Mouse (Mus musculus): ENCODE measurements around the gene Gm5108. TPM values are rescaled to one million over a fixed set of nuclear protein-coding genes. Genes with fewer than 3 reads are reported as not detected.

Gene Gm5108
- polyA plus RNA-seq, 1 experiment from 2014 or later = not detected

- H3K9me3 ChIP-seq (replicated peaks) = no peaks in the 10 kb centered on the region
- H3K27me3 ChIP-seq = no peaks in the 10 kb centered on the region
- H3K27ac ChIP-seq (replicated peaks) = no peak overlapping the region
- no peaks in the 10 kb centered on the region for H3K36me3 ChIP-seq
- H3K4me3 ChIP-seq (replicated peaks) = no peak overlapping the region
- 74% methylated on average over 7 of the region's 7 CpGs for WGBS
- no peak for ATAC-seq (ENCODE audit: insufficient number of reproducible peaks, low FRiP score, low TSS enrichment, low read depth)
- H3K4me2 ChIP-seq (replicated peaks) = no peak overlapping the region
- H3K9ac ChIP-seq = no peak overlapping the region
- no peaks in the 10 kb centered on the region for H3K4me1 ChIP-seq
Measured at GRCm38 (mm10) chr5:67961708-67962629, 20.5 kb downstream of the Gm5108 start.

GRCm38 (mm10) chr5:67969536-67969935, 28.1 kb downstream of the Gm5108 start:
- Histone ChIP-seq H3K9me3 (replicated peaks) (no peaks in the 10 kb centered on the region), H3K36me3 (no peaks in the 10 kb centered on the region)
- WGBS = 81% methylated on average over 7 of the region's 7 CpGs

GRCm38 (mm10) chr5:67981946-67982526, 40.6 kb downstream of the Gm5108 start:
- ATAC-seq (ENCODE audit: insufficient number of reproducible peaks, low FRiP score, low TSS enrichment, low read depth) = no peak
- Histone ChIP-seq H3K4me1 (no peaks in the 10 kb centered on the region), H3K27ac (replicated peaks) (no peak overlapping the region), H3K4me2 (replicated peaks) (no peak overlapping the region), H3K9me3 (replicated peaks) (no peaks in the 10 kb centered on the region), H3K36me3 (no peaks in the 10 kb centered on the region), H3K4me3 (replicated peaks) (no peak overlapping the region), H3K9ac (no peak overlapping the region), H3K27me3 (no peaks in the 10 kb centered on the region)
- 51% methylated on average over 3 of the region's 3 CpGs for WGBS

More at GRCm38 (mm10) chr5:67969536-67969935, 28.1 kb downstream of the Gm5108 start:
- no peaks in the 10 kb centered on the region for H3K27me3 ChIP-seq
- no peak overlapping the region for H3K9ac ChIP-seq
- H3K4me1 ChIP-seq = no peaks in the 10 kb centered on the region
- H3K27ac ChIP-seq (replicated peaks) = no peak overlapping the region
- ATAC-seq (ENCODE audit: insufficient number of reproducible peaks, low FRiP score, low TSS enrichment, low read depth) = no peak
- H3K4me3 ChIP-seq (replicated peaks) = no peak overlapping the region
- H3K4me2 ChIP-seq (replicated peaks) = no peak overlapping the region

- Histone ChIP-seq H3K4me2 (replicated peaks) (no peak overlapping the region), H3K9ac (no peak overlapping the region), H3K4me3 (replicated peaks) (no peak overlapping the region), H3K9me3 (replicated peaks) (no peaks in the 10 kb centered on the region), H3K27ac (replicated peaks) (no peak overlapping the region), H3K36me3 (no peaks in the 10 kb centered on the region), H3K4me1 (no peaks in the 10 kb centered on the region), H3K27me3 (no peaks in the 10 kb centered on the region)
- ATAC-seq (ENCODE audit: insufficient number of reproducible peaks, low FRiP score, low TSS enrichment, low read depth) = no peak
Measured at GRCm38 (mm10) chr5:67990426-67990825, 49.0 kb downstream of the Gm5108 start.

- Histone ChIP-seq H3K4me2 (replicated peaks) (no peak overlapping the region), H3K9ac (no peak overlapping the region), H3K27me3 (no peaks in the 10 kb centered on the region), H3K4me1 (no peaks in the 10 kb centered on the region), H3K9me3 (replicated peaks) (no peaks in the 10 kb centered on the region), H3K4me3 (replicated peaks) (no peak overlapping the region), H3K27ac (replicated peaks) (no peak overlapping the region), H3K36me3 (no peaks in the 10 kb centered on the region)
- ATAC-seq (ENCODE audit: insufficient number of reproducible peaks, low FRiP score, low TSS enrichment, low read depth) = no peak
- WGBS = 86% methylated on average over 6 of the region's 6 CpGs
Measured at GRCm38 (mm10) chr5:68002611-68003010, 61.1 kb downstream of the Gm5108 start.

- no peak overlapping the region for H3K4me3 ChIP-seq (replicated peaks)
- H3K4me1 ChIP-seq = no peaks in the 10 kb centered on the region
- H3K27ac ChIP-seq (replicated peaks) = no peak overlapping the region
- no peak for ATAC-seq (ENCODE audit: insufficient number of reproducible peaks, low FRiP score, low TSS enrichment, low read depth)
- 24% methylated on average over 2 of the region's 2 CpGs for WGBS
- no peaks in the 10 kb centered on the region for H3K27me3 ChIP-seq
- no peak overlapping the region for H3K4me2 ChIP-seq (replicated peaks)
- no peak overlapping the region for H3K9ac ChIP-seq
- no peaks in the 10 kb centered on the region for H3K36me3 ChIP-seq
- no peaks in the 10 kb centered on the region for H3K9me3 ChIP-seq (replicated peaks)
Measured at GRCm38 (mm10) chr5:68003904-68004303, 62.4 kb downstream of the Gm5108 start.

GRCm38 (mm10) chr5:68004419-68004818, 63.0 kb downstream of the Gm5108 start:
- Histone ChIP-seq H3K36me3 (no peaks in the 10 kb centered on the region), H3K4me1 (no peaks in the 10 kb centered on the region), H3K27me3 (no peaks in the 10 kb centered on the region), H3K9me3 (replicated peaks) (no peaks in the 10 kb centered on the region), H3K9ac (no peak overlapping the region), H3K4me3 (replicated peaks) (no peak overlapping the region), H3K27ac (replicated peaks) (no peak overlapping the region), H3K4me2 (replicated peaks) (no peak overlapping the region)
- WGBS = 75% methylated on average over 2 of the region's 2 CpGs
- ATAC-seq (ENCODE audit: insufficient number of reproducible peaks, low FRiP score, low TSS enrichment, low read depth) = no peak

- Histone ChIP-seq H3K4me2 (replicated peaks) (no peak overlapping the region), H3K9me3 (replicated peaks) (no peaks in the 10 kb centered on the region), H3K36me3 (no peaks in the 10 kb centered on the region), H3K4me3 (replicated peaks) (no peak overlapping the region), H3K9ac (no peak overlapping the region), H3K27ac (replicated peaks) (no peak overlapping the region), H3K4me1 (no peaks in the 10 kb centered on the region), H3K27me3 (no peaks in the 10 kb centered on the region)
- ATAC-seq (ENCODE audit: insufficient number of reproducible peaks, low FRiP score, low TSS enrichment, low read depth) = no peak
- 84% methylated on average over 4 of the region's 4 CpGs for WGBS
Measured at GRCm38 (mm10) chr5:68007074-68007473, 65.6 kb downstream of the Gm5108 start.

GRCm38 (mm10) chr5:68011569-68011968, 70.1 kb downstream of the Gm5108 start:
- no peaks in the 10 kb centered on the region for H3K27me3 ChIP-seq
- H3K27ac ChIP-seq (replicated peaks) = no peak overlapping the region
- no peak overlapping the region for H3K4me3 ChIP-seq (replicated peaks)
- 78% methylated on average over 3 of the region's 3 CpGs for WGBS
- no peaks in the 10 kb centered on the region for H3K4me1 ChIP-seq
- no peak for ATAC-seq (ENCODE audit: insufficient number of reproducible peaks, low FRiP score, low TSS enrichment, low read depth)
- H3K9ac ChIP-seq = no peak overlapping the region
- H3K36me3 ChIP-seq = no peaks in the 10 kb centered on the region
- no peaks in the 10 kb centered on the region for H3K9me3 ChIP-seq (replicated peaks)
- no peak overlapping the region for H3K4me2 ChIP-seq (replicated peaks)

- WGBS = 14% methylated on average over 4 of the region's 4 CpGs
- no peaks in the 10 kb centered on the region for H3K9me3 ChIP-seq (replicated peaks)
- ATAC-seq (ENCODE audit: insufficient number of reproducible peaks, low FRiP score, low TSS enrichment, low read depth) = no peak
- H3K27ac ChIP-seq (replicated peaks) = no peak overlapping the region
- H3K27me3 ChIP-seq = no peaks in the 10 kb centered on the region
- no peak overlapping the region for H3K4me3 ChIP-seq (replicated peaks)
- H3K36me3 ChIP-seq = no peaks in the 10 kb centered on the region
- no peak overlapping the region for H3K9ac ChIP-seq
- no peaks in the 10 kb centered on the region for H3K4me1 ChIP-seq
- H3K4me2 ChIP-seq (replicated peaks) = no peak overlapping the region
Measured at GRCm38 (mm10) chr5:68012618-68013017, 71.1 kb downstream of the Gm5108 start.

- no peak overlapping the region for H3K4me3 ChIP-seq (replicated peaks)
- no peak for ATAC-seq (ENCODE audit: insufficient number of reproducible peaks, low FRiP score, low TSS enrichment, low read depth)
- 67% methylated on average over 2 of the region's 2 CpGs for WGBS
- H3K27ac ChIP-seq (replicated peaks) = no peak overlapping the region
- no peak overlapping the region for H3K4me2 ChIP-seq (replicated peaks)
- H3K9ac ChIP-seq = no peak overlapping the region
- H3K27me3 ChIP-seq = no peaks in the 10 kb centered on the region
- no peaks in the 10 kb centered on the region for H3K9me3 ChIP-seq (replicated peaks)
- no peaks in the 10 kb centered on the region for H3K4me1 ChIP-seq
- H3K36me3 ChIP-seq = no peaks in the 10 kb centered on the region
Measured at GRCm38 (mm10) chr5:68020870-68021269, 79.4 kb downstream of the Gm5108 start.

Measured in embryonic facial prominence, embryonic 15.5 days (tissue).